Mouse (Mus musculus) telencephalon, adult 2 months (tissue): ENCODE data around the gene Lipa.

ENCODE experiments used
- DNase-seq: peaks from one replicate; pipeline ENCODE4 v3.0.0-alpha.2; 2011; ENCODE audit warnings: low read depth, low spot score

Gene Lipa

DNA sequence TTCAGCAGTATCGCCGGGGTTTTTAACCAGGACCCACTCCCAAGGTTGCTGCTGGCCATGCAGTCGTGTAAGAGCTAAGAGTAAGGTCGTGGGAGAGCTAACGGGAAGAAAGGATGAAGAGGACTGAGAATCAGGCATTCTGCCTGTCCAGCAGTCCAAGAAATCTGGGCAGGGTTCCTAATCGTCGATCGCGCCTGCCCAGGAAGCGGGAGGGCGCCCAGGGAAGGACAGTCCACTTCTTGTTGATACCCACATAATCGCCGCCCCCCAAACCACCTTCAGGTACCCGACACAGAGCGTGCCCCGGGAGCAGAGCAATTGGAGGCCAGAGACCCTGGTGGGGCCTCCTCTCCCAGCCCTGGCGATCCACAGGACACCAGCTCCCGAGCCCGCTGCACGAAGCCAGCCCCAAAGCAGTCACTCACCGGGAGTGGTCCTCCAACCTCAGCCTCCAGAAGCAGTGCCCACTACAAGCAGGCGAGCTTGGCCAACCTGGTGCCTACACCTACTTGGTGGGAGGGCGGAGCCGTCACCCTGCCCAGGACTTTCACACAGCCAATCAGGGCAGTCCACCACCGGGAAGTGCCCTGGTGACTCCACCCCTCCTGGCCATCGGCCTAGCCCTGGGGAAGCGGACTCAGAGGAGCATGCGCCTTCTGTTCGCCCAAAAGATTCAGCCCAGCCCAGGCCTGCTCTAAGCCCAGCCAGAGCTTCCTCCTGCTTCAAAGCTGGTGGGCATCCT lies at the start of gene Lipa:
TSS of gene Lipa (minus strand) at position 534 of the 742 bp plus-strand sequence.
- DNase-seq = peak; percentile 93

DNA sequence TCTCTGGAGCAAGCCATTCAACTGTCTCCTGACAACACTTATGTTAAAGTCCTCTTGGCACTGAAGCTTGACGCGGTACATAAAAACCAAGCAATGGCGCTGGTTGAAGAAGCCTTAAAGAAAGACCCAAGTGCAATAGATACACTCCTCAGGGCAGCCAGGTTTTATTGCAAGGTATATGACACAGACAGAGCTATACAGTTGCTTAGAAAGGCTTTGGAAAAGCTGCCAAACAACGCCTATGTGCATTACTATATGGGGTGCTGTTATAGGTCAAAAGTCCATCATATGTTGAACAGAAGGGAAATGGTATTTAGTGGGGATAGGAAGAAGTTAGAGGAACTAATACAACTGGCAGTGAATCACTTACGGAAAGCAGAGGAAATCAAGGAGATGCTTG lies 46.4 kb upstream of the Lipa start:
- DNase-seq = no peak

DNA sequence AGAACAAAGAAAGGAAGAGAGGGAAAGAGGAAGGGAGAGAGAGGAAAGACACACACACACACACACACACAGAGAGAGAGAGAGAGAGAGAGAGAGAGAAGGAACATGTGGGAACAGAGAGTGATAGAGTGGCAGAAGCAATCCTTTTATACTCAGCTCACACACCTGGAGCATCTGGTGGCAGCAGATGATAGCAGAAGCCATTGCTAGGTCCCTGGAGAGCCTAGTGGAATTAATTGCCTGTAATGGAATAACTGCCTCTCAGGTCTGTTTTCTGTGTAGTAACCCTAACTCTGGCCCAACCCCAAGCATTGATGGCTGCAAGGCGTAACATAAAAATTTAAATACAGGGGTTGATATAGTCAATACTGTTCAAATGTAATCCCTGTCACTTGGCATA lies 43.8 kb upstream of the Lipa start:
- DNase-seq = no peak

DNA sequence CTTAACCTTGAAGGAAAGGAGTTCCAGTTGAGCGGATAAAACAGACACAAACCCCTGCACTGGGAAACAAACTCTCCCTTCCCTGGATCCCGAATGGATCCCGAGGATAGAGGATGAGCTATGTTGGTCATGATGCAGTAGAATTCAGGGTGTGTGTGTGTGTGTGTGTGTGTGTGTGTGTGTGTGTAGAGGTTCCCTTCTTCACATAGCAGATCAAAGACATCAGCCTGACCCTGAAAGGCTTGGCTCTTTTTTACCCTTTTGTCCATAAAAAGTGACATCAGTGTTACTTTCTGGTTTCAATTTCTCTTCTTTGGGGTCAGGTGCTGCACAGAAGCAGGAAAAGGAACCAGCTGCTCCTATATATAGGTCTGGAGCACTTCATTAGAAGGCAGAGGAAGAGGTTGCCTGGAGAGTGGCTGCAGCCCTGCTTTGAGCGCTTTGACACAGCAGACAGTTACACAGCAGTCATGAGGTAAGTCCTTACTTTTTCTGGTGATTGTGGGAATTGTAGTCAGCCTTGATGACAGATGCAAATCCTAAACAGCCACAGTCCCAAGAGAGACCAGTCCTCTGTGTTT lies 42.7 kb upstream of the Lipa start:
- DNase-seq = no peak

- DNase-seq = no peak
Measured at GRCm38 (mm10) chr19:34568988-34569895, 42.0 kb upstream of the Lipa start.

DNA sequence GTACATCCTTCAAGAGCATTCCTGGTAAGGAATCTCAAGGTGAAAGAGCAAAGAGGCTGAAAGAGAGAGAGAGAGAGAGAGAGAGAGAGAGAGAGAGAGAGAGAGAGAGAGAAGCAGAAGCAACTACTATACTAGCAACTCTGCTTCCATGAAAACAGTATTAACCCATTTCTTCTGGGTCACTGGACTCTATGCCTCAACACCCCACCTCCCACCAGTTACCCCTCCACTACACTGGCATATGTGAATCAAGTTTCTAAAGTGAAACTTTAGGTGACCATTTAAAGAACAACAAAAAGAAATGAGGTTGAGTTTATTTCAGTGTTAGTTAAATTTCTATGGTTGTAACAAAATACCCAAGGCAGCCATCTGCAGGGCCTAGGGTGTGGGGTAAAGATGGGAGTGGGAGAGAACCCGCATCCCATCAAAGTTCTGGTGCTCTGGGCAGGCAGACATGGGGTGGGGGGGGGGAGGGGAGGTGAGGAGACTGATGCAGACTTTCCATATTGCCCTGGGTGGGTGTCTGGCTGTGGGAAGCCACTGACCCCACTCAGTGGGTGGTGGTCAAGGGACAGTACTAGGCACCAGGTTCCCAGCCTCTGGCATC lies 39.0 kb upstream of the Lipa start:
- no peak for DNase-seq

DNA sequence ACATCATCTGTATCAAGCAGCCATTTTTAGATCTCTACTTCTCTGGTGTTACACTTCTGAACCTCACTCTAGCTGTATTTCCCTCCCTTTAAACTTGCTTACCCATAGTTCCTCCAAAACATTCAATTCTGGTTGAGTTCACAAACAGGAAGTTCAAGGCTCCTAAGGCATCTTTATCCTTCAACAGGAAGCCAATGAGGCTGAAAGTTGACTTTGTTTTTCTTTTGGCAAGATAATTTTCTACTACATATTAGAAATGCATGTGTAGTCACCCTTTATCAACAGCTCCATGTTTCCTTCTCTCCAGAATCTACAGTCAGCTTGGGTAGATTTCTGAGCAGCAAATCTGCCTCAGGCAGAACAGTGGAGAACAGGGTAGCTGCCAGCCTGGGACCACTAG lies 35.3 kb upstream of the Lipa start:
- DNase-seq = no peak

DNA sequence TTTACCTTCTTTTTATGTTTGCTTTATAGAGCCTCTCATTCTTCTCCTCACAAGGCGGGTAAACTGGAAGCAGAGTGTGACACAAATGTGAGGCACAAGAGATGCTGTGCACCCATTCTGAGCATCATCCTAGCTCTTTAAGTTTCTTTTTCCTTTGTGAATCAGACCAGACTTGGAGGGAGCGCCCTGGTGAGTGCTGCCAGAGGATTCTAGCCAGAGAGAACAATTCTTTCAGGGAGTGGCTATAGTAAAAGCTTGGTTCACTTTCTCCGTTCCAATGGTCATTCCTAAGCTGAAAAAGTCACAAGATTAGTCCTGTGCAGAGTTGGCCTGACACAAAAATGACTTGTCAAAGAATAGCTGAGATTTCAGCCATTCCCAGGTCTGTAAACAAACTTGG lies 29.3 kb upstream of the Lipa start:
- DNase-seq = no peak

DNA sequence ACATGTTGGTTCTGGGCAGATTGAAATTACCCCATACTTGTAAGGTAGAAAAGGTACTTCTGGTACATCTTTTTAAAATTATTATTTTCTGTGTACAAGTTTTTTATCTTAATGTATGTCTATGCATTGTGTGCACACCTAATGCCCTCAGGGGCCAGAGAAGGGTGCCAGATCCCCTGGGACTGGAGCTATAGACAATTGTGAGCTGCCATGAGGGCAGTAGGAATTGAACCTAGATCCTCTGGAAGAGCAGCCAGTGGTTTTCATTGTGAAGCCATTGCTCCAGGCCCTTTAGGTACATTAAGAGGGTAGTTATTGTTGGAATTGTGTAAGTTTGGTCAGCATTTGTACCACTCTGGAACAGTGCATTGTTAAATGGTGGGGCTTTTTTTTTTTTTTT lies 26.8 kb upstream of the Lipa start:
- DNase-seq = no peak

- DNase-seq = no peak
Measured at GRCm38 (mm10) chr19:34553522-34553921, 26.2 kb upstream of the Lipa start.

GRCm38 (mm10) chr19:34553021-34553420 lies 25.7 kb upstream of the Lipa start:
- DNase-seq = no peak

- DNase-seq = no peak
Measured at GRCm38 (mm10) chr19:34551981-34552380, 24.7 kb upstream of the Lipa start.

- peak; percentile 84 for DNase-seq
Measured at GRCm38 (mm10) chr19:34550534-34551223, 23.4 kb upstream of the Lipa start, which contains the start of gene Ifit2. Ifit2 (plus strand) TSS chr19:34550694.

- no peak for DNase-seq
Measured at GRCm38 (mm10) chr19:34550205-34550533, 22.9 kb upstream of the Lipa start.

- DNase-seq = no peak
Measured at GRCm38 (mm10) chr19:34547976-34548375, 20.7 kb upstream of the Lipa start.

DNA sequence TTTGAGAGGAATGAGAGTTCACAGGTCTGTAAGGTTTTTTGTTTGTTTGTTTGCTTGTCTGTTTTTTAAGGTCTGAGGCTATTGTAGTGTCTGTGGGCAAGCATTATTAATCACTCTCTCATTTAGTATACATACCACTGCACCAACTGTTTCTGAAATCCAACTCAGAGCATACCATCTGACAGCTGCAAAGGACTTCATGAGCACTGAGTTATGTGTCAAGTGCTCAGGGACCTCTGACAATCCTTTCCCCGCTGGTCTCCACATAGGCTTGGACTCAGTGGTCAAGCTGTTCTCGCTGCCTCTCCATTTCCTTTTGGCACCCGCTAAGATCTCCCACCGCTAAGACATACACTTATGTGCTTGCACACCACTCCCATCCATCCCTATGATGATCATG lies 18.9 kb upstream of the Lipa start:
- no peak for DNase-seq

DNA sequence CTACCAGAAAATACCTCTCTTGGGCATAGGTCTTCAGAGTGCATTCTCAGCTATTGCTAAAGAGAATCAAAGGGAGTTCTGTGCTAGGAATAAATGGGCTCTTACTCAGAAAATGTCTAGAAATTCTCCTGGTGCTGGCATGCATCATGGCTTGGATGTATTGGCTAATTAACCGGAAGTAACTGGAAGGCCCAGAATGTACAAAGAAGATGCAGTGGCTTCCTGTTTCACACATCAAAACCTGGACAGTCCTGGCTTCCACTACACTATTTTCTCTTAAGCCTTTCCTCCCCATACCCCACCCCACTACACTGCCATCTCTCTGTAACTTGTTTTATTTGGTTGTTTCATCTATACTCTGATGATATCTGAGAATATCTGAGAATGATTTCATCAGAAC lies 12.1 kb upstream of the Lipa start:
- no peak for DNase-seq

GRCm38 (mm10) chr19:34532061-34532751 lies 4.9 kb upstream of the Lipa start:
- no peak for DNase-seq

GRCm38 (mm10) chr19:34526321-34526923 lies 852 bp downstream of the Lipa start:
- no peak for DNase-seq

GRCm38 (mm10) chr19:34524646-34525045 lies 2.6 kb downstream of the Lipa start:
- DNase-seq = no peak
